Mouse (Mus musculus) megakaryocyte progenitor cell, adult 5-6 weeks (primary cell): ENCODE measurements at regions not wholly inside any gene's neighbourhood (a gene's known extent, or its start where the extent isn't known, plus 50 kb on each side); places are given as distances from the start of the nearest gene placed in this dataset.
A peak's percentile ranks its signal among the peaks of the same experiment; 100 is the strongest.
"Not testable (repeated sequence)": the region's sequence is repeated elsewhere in the genome, so short reads cannot be mapped to it uniquely, and the experiment has no call there.

Experiments
- ATAC-seq: replicated peaks from 2 replicates; pipeline ENCODE4 v1.8.0; 2016; ENCODE audit warnings: mild to moderate bottlenecking, moderate TSS enrichment, inconsistent platforms; ENCODE audit not compliant: poor library complexity

GRCm38 (mm10) chr14:114485781-114486180 is 606.2 kb upstream of the Gpc5 start:
- no peak for ATAC-seq

DNA sequence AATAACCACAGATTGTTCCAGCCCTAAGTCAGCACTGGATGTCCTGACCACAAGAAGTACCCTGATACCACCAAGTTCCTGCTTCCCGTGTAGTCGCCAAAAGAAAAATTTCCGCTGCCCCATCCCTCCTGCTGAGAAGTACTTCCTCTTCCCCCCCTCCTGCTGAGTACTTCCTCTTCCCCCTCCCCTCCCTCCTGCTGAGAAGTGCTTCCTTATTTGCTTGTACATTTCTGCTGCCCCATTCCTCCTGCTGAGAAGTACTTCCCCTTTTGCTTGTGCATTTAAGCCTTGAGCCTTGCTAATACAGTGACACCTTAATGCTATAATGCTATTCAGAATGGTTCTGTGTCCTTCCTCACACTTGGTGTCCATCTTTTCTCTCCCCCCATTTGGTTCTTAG is 598.6 kb upstream of the Gpc5 start:
- ATAC-seq, result not testable (repeated sequence)

DNA sequence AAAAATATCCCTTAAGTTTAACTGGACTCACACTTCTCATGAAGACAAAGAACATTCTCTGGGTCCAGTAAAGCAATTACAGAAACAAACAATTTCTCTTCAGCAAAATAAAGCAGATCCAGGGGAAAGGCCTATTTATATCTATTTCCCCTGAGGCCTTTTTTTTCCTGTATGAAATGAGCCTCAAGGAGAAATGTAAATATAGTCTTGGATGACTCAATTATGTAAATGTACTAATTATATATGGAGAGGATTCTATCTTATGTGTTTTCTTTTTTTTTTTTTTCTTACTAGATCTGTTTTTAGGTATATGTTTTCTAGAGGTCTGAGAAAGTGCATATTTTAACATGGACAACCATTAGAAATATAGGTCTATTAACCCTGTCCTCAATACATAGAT is 587.0 kb upstream of the Gpc5 start:
- no peak for ATAC-seq

DNA sequence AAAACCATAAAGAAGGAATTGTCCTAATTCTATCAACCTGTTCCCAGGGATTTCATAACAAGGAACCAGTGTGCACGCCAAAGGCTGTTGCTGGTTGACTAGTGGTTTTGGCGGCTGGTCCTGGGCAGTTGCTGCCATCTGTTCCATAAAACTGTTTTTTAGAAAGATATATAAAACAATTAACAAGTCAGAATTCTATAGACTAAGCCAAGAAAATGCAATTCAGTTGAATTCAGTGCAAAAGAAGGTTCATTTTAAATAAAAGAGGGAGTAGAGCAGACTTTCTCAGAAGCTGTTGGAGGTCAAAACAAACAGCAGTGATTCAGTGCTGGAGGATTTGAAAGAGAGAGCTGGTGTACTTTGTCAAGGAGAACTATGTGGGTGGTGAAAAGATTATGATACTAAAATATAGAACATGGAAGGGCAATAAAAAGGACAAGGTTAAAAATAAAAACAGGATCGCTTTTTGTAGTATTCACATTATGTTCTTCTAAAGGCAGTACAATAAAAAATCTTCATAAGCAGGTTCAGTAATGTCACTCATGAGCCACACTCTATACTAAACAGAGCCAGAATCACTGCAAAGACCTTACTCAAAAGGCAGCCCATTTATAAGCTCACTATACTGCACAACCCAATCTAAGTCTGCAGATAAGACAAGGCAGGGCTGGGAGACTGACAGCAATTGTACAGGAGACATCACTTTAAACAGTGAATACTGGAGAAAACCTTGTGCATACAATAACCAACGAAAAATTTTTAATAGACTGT is 543.9 kb upstream of the Gpc5 start:
- ATAC-seq, result no peak

DNA sequence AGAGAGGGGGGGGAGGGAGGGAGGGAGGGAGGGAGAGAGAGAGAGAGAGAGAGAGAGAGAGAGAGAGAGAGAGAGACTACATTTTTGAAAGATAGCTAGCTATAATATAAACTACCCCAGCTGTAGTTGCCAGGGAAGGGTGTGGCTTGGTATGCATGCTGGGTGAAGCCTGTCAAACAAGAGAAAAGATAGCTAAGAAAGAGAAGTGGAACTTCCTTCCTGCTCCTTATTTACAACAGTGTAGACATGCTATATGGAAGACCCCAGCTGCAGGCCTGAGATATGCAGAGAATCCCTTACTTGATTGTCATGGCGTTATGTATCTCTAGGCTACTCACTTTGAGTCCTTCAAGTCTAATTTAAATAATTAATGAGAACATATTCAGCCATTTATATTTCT is 542.9 kb upstream of the Gpc5 start:
- ATAC-seq, result no peak

- peak; percentile 46; the same call in 1 of the 2 replicates for ATAC-seq
These were observed 525.5 kb upstream of the Gpc5 start for GRCm38 (mm10) chr14:114566411-114567030.

DNA sequence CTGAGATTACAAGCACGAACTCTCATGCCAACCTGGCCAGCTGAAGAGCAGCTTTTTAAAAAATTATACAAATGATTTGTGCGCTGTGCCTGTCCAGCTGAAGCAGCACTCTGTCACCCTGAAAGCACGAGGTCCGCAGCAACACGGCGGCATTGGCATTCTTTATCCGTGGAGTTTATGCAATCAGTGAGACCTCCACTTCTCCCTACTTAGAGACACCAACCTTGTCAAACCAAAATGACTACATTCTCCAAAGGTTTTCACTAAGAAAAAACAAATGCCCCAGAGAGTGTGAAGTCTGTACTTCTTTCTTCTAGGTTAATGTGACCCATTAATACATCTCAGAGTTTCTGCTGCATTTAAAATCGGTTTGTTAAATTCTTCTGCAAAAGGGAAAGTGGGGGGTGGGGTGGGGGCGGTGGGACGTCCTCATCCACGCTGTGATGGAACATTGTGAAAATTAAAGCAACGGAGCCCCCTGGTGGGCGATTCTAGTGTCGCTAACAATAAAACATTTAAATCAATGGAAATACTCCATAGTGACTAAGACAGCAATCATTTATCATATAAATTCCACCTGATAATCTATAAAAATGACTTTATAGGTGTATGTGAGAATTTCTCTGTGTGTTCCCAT is 524.2 kb upstream of the Gpc5 start:
- ATAC-seq, result peak; percentile 58

- no peak for ATAC-seq
These were observed 504.5 kb upstream of the Gpc5 start for GRCm38 (mm10) chr14:114587367-114588064.

GRCm38 (mm10) chr14:114609296-114609695 is 482.7 kb upstream of the Gpc5 start:
- ATAC-seq, result no peak

GRCm38 (mm10) chr14:114612400-114612799 is 479.6 kb upstream of the Gpc5 start:
- ATAC-seq, result no peak

GRCm38 (mm10) chr14:114656636-114657035 is 435.4 kb upstream of the Gpc5 start:
- no peak for ATAC-seq

DNA sequence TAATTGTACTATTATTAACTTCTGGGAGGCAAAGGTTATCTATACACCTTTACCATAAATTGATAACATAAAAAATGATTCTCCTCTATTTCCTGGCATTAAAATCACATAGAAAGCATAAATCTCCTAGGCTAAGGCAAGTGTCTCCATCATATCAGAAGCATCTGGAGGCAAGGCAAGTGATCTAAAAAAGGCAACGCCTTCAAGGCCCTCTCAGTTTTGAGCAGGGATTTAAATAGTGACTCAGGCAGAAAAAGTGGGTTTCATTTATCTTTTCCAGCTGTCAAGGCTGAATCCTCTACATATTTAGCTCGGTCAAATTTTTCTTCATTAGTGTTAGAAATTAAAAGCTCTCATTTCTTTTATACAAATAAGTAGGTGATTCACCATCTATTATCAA is 430.0 kb upstream of the Gpc5 start:
- ATAC-seq, result no peak

DNA sequence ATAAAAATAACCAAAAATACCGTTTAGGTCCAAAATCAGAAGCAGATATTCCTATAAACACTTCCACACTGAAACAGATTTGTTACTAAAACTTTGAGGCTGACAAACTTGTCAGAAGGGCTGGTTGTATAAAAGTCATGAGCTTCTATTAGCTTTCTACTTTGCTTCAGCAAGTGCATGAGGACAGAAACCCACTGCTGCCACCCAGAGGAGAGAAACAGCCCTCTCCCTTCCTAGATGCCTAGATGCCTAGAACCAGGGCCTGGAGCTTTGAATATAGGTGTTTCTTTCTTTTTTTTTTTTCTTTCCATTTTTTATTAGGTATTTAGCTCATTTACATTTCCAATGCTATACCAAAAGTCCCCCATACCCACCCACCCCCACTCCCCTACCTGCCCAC is 406.9 kb upstream of the Gpc5 start:
- no peak for ATAC-seq

DNA sequence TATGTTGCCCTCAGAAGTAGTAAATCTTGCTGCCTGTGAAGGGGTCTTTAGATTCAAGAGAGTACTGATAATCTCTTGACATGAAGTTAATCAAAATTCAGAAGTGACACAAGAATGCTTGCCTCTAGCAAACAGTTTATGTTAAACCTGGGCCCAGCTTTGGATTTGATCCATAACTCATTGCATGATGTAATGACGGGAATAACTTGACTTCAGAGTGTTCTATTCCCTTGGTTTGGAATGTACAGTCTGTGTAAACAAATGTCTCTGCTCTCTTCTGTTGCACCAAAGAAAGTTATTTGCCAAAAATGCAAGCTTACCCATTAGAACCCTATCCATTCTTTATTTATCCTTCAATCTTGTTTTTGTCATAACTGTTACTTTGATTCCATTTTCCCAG is 397.1 kb upstream of the Gpc5 start:
- no peak for ATAC-seq

DNA sequence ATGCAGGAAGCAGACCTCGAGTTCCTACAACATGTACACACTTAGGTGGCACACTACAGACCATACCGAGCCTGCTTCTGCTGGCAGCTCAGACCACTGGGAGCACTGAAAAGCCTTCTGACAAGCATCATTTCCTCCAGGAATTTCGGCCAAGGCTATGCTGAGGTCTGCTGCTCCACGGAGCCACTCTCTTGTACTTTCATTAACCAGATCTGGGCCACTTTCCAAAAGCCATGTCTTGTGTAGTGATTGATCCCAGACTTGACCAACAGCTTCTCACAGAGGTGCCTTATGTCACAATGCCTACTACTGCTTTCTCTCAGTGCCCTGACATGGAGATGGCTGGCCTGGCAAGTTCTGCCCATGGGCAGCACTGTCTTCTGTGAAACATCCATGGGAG is 394.5 kb upstream of the Gpc5 start:
- ATAC-seq, result no peak

- no peak for ATAC-seq
These were observed 368.9 kb upstream of the Gpc5 start for GRCm38 (mm10) chr14:114723080-114723479.

GRCm38 (mm10) chr14:114767323-114767722 is 324.7 kb upstream of the Gpc5 start:
- ATAC-seq, result no peak

DNA sequence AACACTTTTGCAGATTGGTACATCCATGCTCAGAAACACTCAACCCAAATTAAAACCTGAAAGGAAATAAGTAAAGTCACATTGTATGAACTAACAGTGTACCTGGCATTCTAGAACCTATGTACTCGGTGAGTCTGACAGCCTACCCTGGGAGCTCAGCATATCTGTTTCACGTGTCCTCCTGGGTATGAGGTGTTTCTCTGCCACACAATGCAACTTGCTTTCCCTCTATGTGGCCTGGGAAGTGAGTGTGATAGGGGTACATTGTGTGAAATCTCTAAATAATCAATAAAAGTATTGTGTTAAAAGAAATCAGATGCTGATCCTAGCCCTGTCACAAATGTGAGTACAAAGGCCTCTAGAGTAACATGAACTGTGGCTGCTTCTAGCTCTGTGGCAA is 315.3 kb upstream of the Gpc5 start:
- ATAC-seq, result no peak

DNA sequence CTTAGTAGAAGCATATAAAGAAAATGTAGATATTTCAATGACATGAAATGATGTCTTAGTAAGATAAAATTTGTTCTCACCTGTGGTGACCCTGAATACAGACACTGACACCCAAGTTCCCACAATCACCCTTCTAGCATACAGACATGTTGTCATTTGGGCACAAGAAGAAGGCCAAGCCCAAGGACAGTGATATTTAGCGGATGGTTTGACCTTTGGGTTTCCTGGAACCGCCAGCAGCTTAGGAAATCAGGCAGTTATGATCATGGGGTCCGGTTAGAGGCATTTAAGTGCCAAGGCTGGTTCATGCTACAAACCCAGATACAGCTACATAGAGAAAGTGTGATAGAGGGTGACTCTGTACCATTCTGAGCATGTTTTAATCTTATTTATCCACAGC is 310.2 kb upstream of the Gpc5 start:
- ATAC-seq, result no peak

DNA sequence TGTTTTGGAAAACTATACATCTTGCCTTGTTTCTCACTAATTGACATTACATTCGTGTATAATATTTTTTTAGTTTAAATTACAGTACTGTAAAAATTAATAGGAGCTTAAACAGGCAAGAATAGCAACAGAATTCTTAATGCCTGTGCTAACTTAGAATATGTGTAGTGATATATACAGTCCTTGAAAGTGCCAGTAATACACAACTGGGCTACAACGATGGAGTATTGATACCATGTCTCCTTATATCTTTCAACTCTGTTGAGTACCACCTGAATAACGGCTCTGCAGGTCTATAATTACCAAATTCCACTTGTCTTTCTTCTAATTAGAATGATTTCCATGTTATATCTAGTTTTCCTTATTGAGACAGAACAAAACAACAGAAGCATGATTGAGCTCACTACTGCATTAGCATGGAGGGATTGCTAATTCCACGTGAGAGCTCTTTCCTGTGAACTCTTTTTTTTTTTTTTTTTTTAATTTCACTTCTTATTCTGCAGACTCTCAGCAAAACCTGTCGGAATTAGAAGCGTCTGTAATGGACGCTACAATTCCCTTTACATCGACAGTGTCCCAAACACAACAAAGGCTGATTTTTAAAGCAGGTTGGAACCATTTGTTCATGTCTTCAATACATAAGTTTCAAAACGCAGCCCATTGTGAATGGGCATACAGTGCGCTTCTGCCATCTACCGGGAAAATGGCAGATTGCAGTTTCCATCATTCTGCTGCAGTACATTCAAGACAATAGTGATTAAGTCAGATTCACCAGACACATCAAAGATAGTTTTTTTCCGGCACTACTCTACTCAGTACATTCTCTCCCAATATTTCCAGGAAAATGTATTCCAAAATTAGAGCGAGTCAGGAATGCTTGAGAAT is 300.8 kb upstream of the Gpc5 start:
- peak; percentile 99 for ATAC-seq

DNA sequence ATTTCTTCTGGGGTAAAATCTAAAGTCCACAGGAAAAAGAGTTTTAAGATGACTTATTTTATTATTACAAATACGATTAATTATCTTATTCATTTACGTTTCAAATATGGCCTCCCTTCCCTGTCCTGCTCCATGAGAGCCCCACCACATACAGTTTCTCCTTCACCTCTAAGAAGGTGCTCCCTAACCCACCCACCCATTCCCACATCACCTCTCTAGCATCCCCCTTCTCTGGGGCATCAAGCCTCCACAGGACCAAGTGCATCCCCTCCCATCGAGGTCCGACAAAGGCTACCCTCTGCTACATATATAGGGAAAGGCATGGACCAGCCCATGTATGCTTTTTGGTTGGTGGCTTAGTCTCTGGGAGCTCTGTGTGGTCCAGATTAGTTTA is 300.2 kb upstream of the Gpc5 start:
- ATAC-seq, result no peak
